Mouse (Mus musculus): Measurements from ENCODE around the gene Lmo3.

GRCm38 (mm10) chr6:138469204-138469603 lies 112.6 kb downstream of the Lmo3 start:
- TF ChIP-seq MAFK (IDR thresholded peaks at IDR 0.05; ENCODE audit: insufficient read depth, low read depth, low read length) (no peak), ZC3H11A (IDR thresholded peaks at IDR 0.05; ENCODE audit: borderline replicate concordance, low read depth, low read length) (no peak), HCFC1 (IDR thresholded peaks at IDR 0.05; ENCODE audit: borderline replicate concordance, insufficient read depth, low read length) (no peak), ZNF384 (IDR thresholded peaks at IDR 0.05; ENCODE audit: low read depth, low read length) (no peak), CHD2 (IDR thresholded peaks at IDR 0.05; ENCODE audit: low read depth, low read length) (no peak)

Data from ES-E14 (cell line).